Mouse (Mus musculus) midbrain, embryonic 15.5 days (tissue): ENCODE measurements at regions not wholly inside any gene's neighbourhood (a gene's known extent, or its start where the extent isn't known, plus 50 kb on each side); places are given as distances from the start of the nearest gene placed in this dataset.

ENCODE experiments used
- ATAC-seq: fragments of 200-750 bp; cut with Nextera tagmentation; replicated peaks from 2 replicates; pipeline ENCODE4 v1.8.0; 2017; ENCODE audit warnings: moderate TSS enrichment
- H3K27ac ChIP-seq: fragments of 300-500 bp; sonication (generic); 2 replicates; pipeline ENCODE4 v1.5.1; 2015; ENCODE audit warnings: mild to moderate bottlenecking, inconsistent platforms
- H3K27me3 ChIP-seq: fragments of 300-500 bp; sonication (generic); replicated peaks from 2 replicates; pipeline ENCODE4 v1.6.1; 2015; ENCODE audit warnings: inconsistent platforms
- H3K36me3 ChIP-seq: fragments of 300-500 bp; sonication (generic); replicated peaks from 2 replicates; pipeline ENCODE4 v1.6.1; 2015; ENCODE audit warnings: inconsistent platforms
- H3K4me1 ChIP-seq: fragments of 300-500 bp; sonication (generic); 2 replicates; pipeline ENCODE4 v1.6.1; 2015; ENCODE audit warnings: inconsistent platforms
- H3K4me2 ChIP-seq: fragments of 300-500 bp; sonication (generic); 2 replicates; pipeline ENCODE4 v1.6.1; 2015; ENCODE audit warnings: inconsistent platforms, mild to moderate bottlenecking, moderate library complexity
- H3K4me3 ChIP-seq: fragments of 300-500 bp; sonication (generic); 2 replicates; pipeline ENCODE4 v1.5.1; 2015; ENCODE audit warnings: mild to moderate bottlenecking, inconsistent platforms
- H3K9ac ChIP-seq: fragments of 300-500 bp; sonication (generic); 2 replicates; pipeline ENCODE4 v1.6.1; 2015; ENCODE audit warnings: mild to moderate bottlenecking, inconsistent platforms
- H3K9me3 ChIP-seq: fragments of 300-500 bp; sonication (generic); 2 replicates; pipeline ENCODE4 v1.6.1; 2016; ENCODE audit warnings: inconsistent platforms
- WGBS: fragments of 180-500 bp; shearing (Covaris S2); methylation state at CpG from one replicate; pipeline ENCODE4 v1.1.7; 2015; ENCODE audit warnings: mixed read lengths; 5-methylcytosine and 5-hydroxymethylcytosine counted together

DNA sequence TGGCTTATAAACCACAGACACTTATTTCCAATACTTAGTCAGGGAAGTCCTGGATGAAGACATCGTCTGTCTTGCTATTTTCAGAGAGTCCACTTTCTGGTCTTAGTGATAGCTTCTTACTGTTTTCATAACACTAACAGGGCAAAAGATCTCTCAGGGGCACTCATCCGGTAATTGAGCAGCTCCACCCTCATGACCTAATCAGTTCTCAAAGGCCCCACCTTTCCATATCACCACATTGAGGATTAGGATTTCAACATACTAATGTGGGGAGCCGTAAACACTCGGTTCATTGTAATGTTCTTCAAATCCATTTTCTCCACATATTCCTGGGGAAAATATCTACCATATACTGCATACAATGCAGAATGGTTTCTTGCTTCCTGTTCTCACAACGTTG is 318.8 kb upstream of the Klf4 start:
- no peak overlapping the region for H3K4me3 ChIP-seq
- no peaks in the 10 kb centered on the region for H3K4me1 ChIP-seq
- no peaks in the 10 kb centered on the region for H3K27me3 ChIP-seq
- H3K27ac ChIP-seq = no peak overlapping the region
- H3K4me2 ChIP-seq = no peak overlapping the region
- no peaks in the 10 kb centered on the region for H3K9me3 ChIP-seq
- H3K9ac ChIP-seq = no peak overlapping the region
- 88% methylated on average over 5 of the region's 5 CpGs for WGBS
- H3K36me3 ChIP-seq = no peaks in the 10 kb centered on the region
- ATAC-seq = no peak

DNA sequence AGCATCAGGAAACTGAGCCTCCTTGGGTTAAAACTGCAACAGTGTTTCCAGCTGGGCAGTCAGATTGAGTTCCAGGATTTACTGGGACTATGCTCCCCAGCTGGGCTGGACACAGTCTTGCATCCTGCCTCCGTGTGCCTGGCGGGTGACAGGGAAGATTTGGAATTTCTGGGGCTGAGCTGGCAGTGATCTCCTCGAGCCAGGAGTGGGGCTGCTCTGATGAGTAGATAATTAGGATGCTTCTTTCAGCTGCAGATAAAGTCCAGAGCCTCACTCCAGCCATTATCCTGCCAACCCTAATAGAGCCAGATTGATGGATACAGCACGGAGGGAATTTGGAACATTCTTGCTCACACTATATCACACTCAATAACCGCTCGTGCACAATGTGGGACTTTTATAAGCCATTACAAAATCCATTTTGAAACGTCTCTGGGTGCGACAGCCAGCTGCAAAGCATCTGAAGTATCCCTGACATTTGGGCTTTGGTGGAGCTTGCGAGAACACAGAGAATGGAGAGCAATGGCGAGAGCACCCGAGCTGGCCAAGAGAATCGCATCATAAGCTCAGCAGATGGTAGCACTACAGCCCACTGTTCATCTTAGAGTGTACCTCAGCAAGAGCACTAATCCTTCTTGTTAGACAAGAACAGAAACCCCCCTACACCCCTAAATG is 311.6 kb upstream of the Klf4 start:
- no peaks in the 10 kb centered on the region for H3K9me3 ChIP-seq
- no peak for ATAC-seq
- H3K27ac ChIP-seq = no peak overlapping the region
- 59% methylated on average over 12 of the region's 12 CpGs for WGBS
- H3K36me3 ChIP-seq = no peaks in the 10 kb centered on the region
- no peaks in the 10 kb centered on the region for H3K4me1 ChIP-seq
- no peak overlapping the region for H3K9ac ChIP-seq
- H3K27me3 ChIP-seq = no peaks in the 10 kb centered on the region
- H3K4me3 ChIP-seq = no peak overlapping the region
- H3K4me2 ChIP-seq = no peak overlapping the region

DNA sequence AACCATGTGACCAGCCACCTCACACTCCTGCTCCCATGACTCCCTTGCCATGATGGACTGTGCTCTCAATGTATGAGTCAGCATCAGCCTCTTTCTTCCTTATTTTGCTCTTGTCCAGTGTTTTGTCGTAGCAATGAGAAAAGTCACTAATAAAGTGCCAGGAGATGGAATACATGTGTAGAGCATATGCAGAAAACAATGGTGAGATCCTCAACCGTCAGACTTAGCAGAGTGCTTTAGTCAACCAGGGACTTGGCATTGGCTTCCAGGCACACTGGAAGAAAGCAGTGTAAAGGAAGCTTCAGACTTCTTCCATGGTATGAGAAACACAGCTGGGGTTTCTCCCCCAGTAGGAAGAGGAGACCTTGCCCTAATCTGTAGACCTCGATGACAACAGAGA is 306.3 kb upstream of the Klf4 start:
- ATAC-seq = no peak
- Histone ChIP-seq H3K27ac (no peak overlapping the region), H3K9me3 (no peaks in the 10 kb centered on the region), H3K27me3 (no peaks in the 10 kb centered on the region), H3K4me1 (no peaks in the 10 kb centered on the region), H3K4me2 (no peak overlapping the region), H3K9ac (no peak overlapping the region), H3K36me3 (no peaks in the 10 kb centered on the region), H3K4me3 (no peak overlapping the region)
- WGBS = 91% methylated on average over 3 of the region's 3 CpGs

DNA sequence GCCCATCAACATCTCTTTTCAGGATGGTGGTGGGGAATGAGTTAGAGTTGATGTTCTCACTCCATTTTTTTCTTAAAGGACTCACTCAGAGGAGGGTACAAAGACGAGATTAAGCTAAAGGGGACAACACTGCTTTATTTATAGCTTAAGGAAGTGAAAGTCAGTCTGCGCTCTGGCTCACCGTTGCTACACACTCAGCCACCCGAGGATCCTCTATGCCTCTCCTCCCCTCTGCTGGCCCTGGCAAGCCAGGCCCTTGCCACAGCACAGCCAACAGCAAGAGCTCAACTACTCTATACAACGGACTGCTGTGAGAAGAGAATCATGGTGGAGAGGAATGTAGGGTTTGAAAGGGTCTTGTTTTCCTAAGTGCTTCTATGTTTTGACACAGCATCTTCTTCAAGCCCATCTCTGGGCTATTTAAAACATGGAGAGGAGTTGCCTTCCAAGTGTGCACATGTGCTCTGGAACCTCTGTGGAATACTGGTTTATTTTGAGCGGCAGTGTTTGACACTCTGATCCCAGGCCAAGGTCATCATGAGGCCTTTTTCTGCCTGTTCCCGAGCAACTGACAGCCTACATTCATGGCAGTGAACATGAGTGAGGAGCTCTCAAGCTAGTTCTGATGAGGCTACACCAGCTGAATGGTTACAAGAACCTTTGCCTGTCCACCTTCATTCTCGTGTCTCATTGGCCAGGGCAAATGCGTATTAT is 291.9 kb upstream of the Klf4 start:
- H3K4me3 ChIP-seq = no peak overlapping the region
- H3K9ac ChIP-seq = no peak overlapping the region
- no peaks in the 10 kb centered on the region for H3K4me1 ChIP-seq
- no peak for ATAC-seq
- no peaks in the 10 kb centered on the region for H3K9me3 ChIP-seq
- H3K4me2 ChIP-seq = no peak overlapping the region
- no peaks in the 10 kb centered on the region for H3K27me3 ChIP-seq
- WGBS = 81% methylated on average over 9 of the region's 9 CpGs
- no peak overlapping the region for H3K27ac ChIP-seq
- no peaks in the 10 kb centered on the region for H3K36me3 ChIP-seq

DNA sequence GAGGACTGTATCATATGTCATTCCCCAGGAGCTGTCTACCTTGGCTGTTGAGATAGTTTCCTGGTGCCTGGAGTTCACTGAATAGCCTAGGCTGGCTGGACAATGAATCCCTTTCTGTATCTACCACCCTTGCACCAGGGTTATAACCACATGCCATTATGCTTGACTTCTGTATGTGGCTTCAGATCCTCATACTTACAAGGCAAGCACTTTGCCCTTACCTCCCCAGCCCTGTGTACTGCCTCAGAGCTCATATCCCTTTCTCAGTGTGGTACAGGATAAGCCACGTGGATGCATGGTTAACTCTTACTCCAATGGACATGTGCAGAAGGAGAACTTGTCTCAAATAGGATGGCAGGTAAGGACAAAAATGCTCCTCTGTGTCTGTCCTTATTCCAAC is 291.3 kb upstream of the Klf4 start:
- Histone ChIP-seq H3K27ac (no peak overlapping the region), H3K4me2 (no peak overlapping the region), H3K36me3 (no peaks in the 10 kb centered on the region), H3K9ac (no peak overlapping the region), H3K27me3 (no peaks in the 10 kb centered on the region), H3K4me1 (no peaks in the 10 kb centered on the region), H3K9me3 (no peaks in the 10 kb centered on the region), H3K4me3 (no peak overlapping the region)
- 48% methylated on average over 1 of the region's 1 CpGs for WGBS
- ATAC-seq = no peak

DNA sequence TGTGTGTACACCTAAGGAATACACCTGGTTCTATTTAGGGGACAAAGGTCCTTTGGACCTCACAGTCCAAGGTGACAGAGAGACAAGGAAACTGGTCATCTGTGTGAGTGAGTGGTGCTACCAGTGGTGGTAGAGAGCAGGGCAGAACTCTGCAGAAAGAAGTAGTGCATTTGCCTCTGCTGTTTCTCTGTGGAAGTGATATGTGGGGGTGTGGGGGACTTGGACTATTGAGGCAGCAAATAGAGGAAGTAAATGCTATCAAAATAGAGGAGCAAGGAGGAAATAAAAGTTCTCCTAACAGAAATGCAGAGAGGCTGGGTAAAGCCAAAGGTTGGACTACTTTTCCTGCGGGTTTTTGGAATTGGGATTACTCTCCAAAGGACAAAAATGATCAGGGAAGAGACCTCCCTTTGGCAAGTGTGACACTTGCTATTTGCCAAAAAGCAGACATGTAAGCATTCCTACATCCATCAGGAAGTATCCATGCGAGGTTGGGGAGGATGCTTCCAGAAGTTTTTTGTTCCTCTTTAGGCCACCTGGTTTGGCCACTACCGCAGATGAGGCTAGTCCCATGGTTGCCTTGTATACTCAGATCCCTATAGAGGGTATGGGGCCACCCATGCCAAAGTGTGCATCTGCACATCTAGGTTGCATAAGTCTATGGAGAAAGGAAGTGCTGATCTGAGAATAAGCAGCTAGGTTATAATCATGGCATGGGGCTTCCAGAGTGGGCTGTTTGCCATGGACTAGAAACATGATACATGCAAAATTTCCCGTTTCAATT is 285.0 kb upstream of the Klf4 start:
- no peaks in the 10 kb centered on the region for H3K27me3 ChIP-seq
- no peak overlapping the region for H3K4me3 ChIP-seq
- H3K9ac ChIP-seq = no peak overlapping the region
- H3K4me2 ChIP-seq = no peak overlapping the region
- no peaks in the 10 kb centered on the region for H3K4me1 ChIP-seq
- no peak for ATAC-seq
- 93% methylated on average over 4 of the region's 4 CpGs for WGBS
- H3K36me3 ChIP-seq = no peaks in the 10 kb centered on the region
- H3K9me3 ChIP-seq = no peaks in the 10 kb centered on the region
- no peak overlapping the region for H3K27ac ChIP-seq

DNA sequence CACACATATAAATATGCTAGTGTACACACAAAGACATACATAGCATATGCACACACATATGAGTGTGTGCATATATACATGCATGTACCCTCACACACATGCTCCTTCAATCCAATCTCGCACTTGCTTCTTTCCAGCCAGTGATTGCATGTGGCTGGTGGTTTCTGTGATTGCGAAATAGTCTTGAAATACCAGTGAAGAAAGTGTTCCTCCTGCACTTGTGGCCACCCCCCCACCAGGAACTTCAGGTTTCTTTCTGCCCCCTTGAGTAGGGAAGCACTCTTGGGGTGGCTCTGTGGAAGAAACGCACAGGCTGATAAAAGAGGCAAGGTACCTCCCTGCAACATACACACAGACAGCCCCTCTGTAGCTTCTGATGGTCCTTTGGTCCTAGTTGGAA is 283.6 kb upstream of the Klf4 start:
- Histone ChIP-seq H3K9me3 (no peaks in the 10 kb centered on the region), H3K27me3 (no peaks in the 10 kb centered on the region), H3K27ac (no peak overlapping the region), H3K36me3 (no peaks in the 10 kb centered on the region), H3K4me3 (no peak overlapping the region), H3K4me2 (no peak overlapping the region), H3K9ac (no peak overlapping the region), H3K4me1 (no peaks in the 10 kb centered on the region)
- 96% methylated on average over 3 of the region's 3 CpGs for WGBS
- ATAC-seq = no peak

DNA sequence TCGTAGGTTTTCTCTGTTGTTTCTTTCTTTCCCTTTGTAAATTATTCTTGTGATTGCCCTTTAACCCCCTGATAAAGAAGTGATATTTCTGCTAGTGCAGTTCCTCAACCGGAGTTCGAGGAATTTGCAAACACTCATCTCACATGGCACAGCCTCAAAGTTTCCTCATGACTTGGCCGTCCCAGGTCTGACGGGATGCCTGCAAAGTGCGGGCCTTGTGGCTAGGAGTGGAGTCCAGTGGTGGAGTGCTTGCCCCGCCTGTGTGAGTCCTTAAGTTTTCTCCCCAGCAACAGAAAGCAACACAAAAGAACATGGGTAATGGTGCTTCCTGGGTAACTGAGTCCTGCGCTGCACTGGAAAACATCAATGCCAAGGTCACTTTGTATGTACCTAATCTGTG is 280.6 kb upstream of the Klf4 start:
- Histone ChIP-seq H3K36me3 (no peaks in the 10 kb centered on the region), H3K9me3 (no peaks in the 10 kb centered on the region), H3K4me1 (no peaks in the 10 kb centered on the region), H3K27me3 (no peaks in the 10 kb centered on the region), H3K4me2 (no peak overlapping the region), H3K9ac (no peak overlapping the region), H3K27ac (no peak overlapping the region), H3K4me3 (no peak overlapping the region)
- WGBS = 88% methylated on average over 8 of the region's 8 CpGs
- ATAC-seq = no peak

DNA sequence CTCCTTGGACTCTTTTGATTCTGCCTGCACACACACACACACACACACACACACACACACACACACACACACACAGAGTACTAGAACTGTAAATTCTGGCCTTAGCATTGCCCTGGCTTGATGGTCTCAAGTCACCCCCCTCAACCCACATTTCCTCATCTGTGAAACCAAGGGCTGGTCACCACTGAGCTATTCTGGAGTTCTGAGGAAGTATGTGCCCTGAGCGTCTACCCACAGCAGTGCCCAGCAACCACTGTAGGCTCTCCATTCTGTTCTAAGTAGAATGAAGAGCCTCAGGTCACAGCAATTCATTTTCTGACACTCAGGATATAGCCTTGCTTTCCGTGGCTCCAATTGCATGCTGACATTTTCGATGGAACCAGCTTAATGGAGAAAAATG is 279.4 kb upstream of the Klf4 start:
- H3K27me3 ChIP-seq = no peaks in the 10 kb centered on the region
- no peaks in the 10 kb centered on the region for H3K36me3 ChIP-seq
- WGBS = 74% methylated on average over 3 of the region's 3 CpGs
- H3K4me2 ChIP-seq = no peak overlapping the region
- no peaks in the 10 kb centered on the region for H3K9me3 ChIP-seq
- no peak overlapping the region for H3K4me3 ChIP-seq
- no peaks in the 10 kb centered on the region for H3K4me1 ChIP-seq
- no peak for ATAC-seq
- no peak overlapping the region for H3K27ac ChIP-seq
- no peak overlapping the region for H3K9ac ChIP-seq

DNA sequence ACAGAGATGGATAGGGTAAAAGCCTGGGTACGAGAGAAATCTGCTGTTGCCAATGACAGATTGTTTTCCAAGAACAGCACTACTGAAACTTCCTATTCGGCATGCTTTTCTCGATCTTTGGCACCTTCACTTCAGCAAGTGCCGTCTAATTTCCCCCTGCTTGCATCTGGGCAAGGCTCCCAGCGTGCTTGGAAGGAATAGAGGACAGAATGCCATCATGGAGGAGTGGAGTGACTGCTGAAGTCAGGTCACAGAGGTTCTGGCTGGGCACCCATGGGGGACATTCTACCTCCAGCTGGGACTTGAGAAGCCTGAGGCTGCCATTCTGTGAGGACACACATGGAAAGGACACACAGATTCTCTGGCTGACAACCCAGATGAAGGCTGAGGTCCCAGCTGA is 276.2 kb upstream of the Klf4 start:
- H3K9ac ChIP-seq = no peak overlapping the region
- WGBS = 84% methylated on average over 5 of the region's 5 CpGs
- peaks cover 6% of the 10 kb centered on the region; the same call in 1 of the 2 replicates for H3K4me1 ChIP-seq
- H3K27ac ChIP-seq = no peak overlapping the region
- no peak for ATAC-seq
- no peaks in the 10 kb centered on the region for H3K36me3 ChIP-seq
- H3K27me3 ChIP-seq = no peaks in the 10 kb centered on the region
- H3K4me2 ChIP-seq = no peak overlapping the region
- no peaks in the 10 kb centered on the region for H3K9me3 ChIP-seq
- H3K4me3 ChIP-seq = no peak overlapping the region

DNA sequence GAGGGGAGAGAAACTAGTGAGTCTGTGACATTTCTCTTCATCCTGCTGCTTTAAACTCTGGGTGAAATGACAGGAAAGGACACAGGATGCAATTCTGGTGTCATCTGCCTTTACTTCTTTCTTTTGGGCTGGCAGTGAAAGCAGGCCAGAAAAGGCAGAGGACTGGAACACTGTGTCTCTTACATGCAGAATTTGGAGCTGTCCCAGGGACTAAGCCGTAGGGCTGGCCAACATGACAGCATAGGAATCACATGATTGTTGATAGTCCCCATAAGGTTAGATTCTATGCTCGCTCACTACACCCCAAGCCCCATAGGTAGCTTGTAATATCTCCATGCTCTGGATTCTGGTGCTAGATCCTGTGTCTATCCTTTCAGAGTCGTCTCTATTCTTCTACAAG is 274.5 kb upstream of the Klf4 start:
- no peak for ATAC-seq
- Histone ChIP-seq H3K4me3 (no peak overlapping the region), H3K9ac (no peak overlapping the region), H3K9me3 (no peaks in the 10 kb centered on the region), H3K36me3 (no peaks in the 10 kb centered on the region), H3K4me2 (no peak overlapping the region), H3K27me3 (no peaks in the 10 kb centered on the region), H3K4me1 (peaks cover 10% of the 10 kb centered on the region), H3K27ac (no peak overlapping the region)
- 89% methylated on average over 3 of the region's 3 CpGs for WGBS

DNA sequence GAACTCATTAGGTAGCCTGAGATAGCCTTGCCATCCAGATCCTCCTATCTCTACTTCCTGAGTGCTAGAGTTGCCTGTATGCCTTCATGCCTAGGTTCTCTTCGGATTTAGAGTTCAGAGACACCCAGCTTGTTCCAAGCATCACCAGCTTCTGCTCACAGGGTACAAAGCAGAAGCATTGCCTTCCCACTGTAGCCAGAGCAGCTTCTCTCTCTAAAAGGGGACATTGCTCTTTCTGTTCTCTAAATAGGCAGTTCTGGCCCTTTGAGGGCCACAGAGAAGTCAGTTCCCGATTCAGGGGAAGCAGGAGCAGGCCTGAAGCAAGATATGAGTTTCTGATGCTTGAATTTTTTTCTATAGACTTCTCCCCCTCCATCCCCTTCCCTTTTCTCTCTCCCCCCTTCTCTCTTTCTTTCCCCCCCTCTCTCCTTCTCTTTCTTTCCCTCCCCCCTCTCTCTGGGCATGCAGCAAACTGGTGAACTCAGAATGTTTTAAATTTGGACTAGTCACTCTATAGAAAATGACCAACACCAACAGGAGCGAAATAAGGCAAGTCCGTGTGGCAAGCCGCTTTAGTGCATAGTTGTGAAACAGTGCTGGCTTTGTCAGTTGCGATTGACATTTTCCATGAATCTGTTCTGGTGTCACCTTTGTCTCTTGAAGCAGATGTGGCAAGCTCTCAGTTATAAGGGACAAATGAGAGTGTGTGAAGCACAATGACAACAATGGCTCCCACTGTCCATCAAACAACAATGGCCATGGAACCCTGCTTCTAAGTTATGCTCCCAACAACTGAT is 273.2 kb upstream of the Klf4 start:
- Histone ChIP-seq H3K4me2 (no peak overlapping the region), H3K4me3 (no peak overlapping the region)
- WGBS = 68% methylated on average over 6 of the region's 6 CpGs

More for the DNA sequence above, 273.2 kb upstream of the Klf4 start:
- ATAC-seq = no peak
- Histone ChIP-seq H3K4me1 (peaks cover 10% of the 10 kb centered on the region), H3K36me3 (no peaks in the 10 kb centered on the region), H3K9ac (no peak overlapping the region), H3K9me3 (no peaks in the 10 kb centered on the region), H3K27me3 (no peaks in the 10 kb centered on the region), H3K27ac (no peak overlapping the region)
